In genomic region chr3:95803851-95804250, GRCm38 (mm10) we compare ENCODE assay signal across 22 mouse cellular contexts. TPM values are rescaled to one million over a fixed set of nuclear protein-coding genes. Genes with fewer than 3 reads are reported as not detected.
A peak's percentile ranks its signal among the peaks of the same experiment; 100 is the strongest.
DNase-seq lines count a peak whose midpoint lies in the region; ATAC-seq and TF ChIP-seq lines count a peak whose summit lies in the region.
"Had no signal": no experiment of that assay in that cellular context is flagged by ENCODE, and none has a peak within 500 bp of the region (broad histone marks: within the 10 kb centered on the region; RNA-seq: fewer than 3 reads in every experiment).

No protein-coding gene starts in this region.

- H3K27me3 ChIP-seq in liver, embryonic 11.5 days (replicated peaks; ENCODE audit: control insufficient read depth, insufficient read depth, low read length): no peaks in the 10 kb centered on the region
- H3K27me3 ChIP-seq in liver, postnatal 0 days (ENCODE audit: insufficient read depth, low read length): no peaks in the 10 kb centered on the region
- no peaks in the 10 kb centered on the region for H3K27me3 ChIP-seq in midbrain, embryonic 11.5 days (ENCODE audit: control insufficient read depth, insufficient read depth, low read length)
- H3K27me3 ChIP-seq in midbrain, embryonic 10.5 days (ENCODE audit: low read depth, poor library complexity, severe bottlenecking): no peaks in the 10 kb centered on the region
- H3K27me3 ChIP-seq in testis, adult 2 months (ENCODE audit: control insufficient read depth, insufficient read depth, low read length): no peaks in the 10 kb centered on the region
- H3K27me3 ChIP-seq: CH12.LX, Patski had no signal

- no peak overlapping the region for H3K9ac ChIP-seq in liver, embryonic 11.5 days (ENCODE audit: low read depth, low read length)
- no peak overlapping the region for H3K9ac ChIP-seq in liver, postnatal 0 days (replicated peaks)
- H3K9ac ChIP-seq in midbrain, embryonic 11.5 days (ENCODE audit: low read length): no peak overlapping the region

- no peak for ATAC-seq in liver, embryonic 11.5 days (replicated peaks; ENCODE audit: low FRiP score)
- no peak for ATAC-seq in liver, postnatal 0 days
- no peak for ATAC-seq in midbrain, embryonic 11.5 days (ENCODE audit: low FRiP score)
- ATAC-seq: activated CD4-positive, CD25-positive, alpha-beta regulatory T cell, adult 4 months; CD4-positive, CD25-positive, alpha-beta regulatory T cell, adult 4 months; Patski had no signal

- no peak overlapping the region for H3K4me2 ChIP-seq in liver, embryonic 11.5 days
- no peak overlapping the region for H3K4me2 ChIP-seq in liver, postnatal 0 days (ENCODE audit: low read depth, low read length)
- no peak overlapping the region for H3K4me2 ChIP-seq in midbrain, embryonic 11.5 days

- no peak overlapping the region for H3K27ac ChIP-seq in liver, embryonic 11.5 days (ENCODE audit: low read depth, low read length)
- no peak overlapping the region for H3K27ac ChIP-seq in liver, postnatal 0 days (ENCODE audit: low read depth)
- H3K27ac ChIP-seq in midbrain, embryonic 11.5 days (ENCODE audit: low read depth, low read length): no peak overlapping the region
- H3K27ac ChIP-seq in midbrain, embryonic 10.5 days (replicated peaks): no peak overlapping the region
- peak overlapping the region; percentile 65; the same call in 1 of the 2 replicates for H3K27ac ChIP-seq in testis, adult 2 months (ENCODE audit: control insufficient read depth, insufficient read depth, low read depth, low read length)

- no peak for TF ChIP-seq CTCF in liver, postnatal 0 days (IDR thresholded peaks at IDR 0.05; ENCODE audit: low read depth)
- no peak for TF ChIP-seq CTCF in testis, adult 2 months (IDR thresholded peaks at IDR 0.05; ENCODE audit: control insufficient read depth, insufficient read depth, insufficient replicate concordance, low read depth, low read length)

- TF ChIP-seq POLR2A in testis, adult 2 months (IDR thresholded peaks at IDR 0.05; ENCODE audit: control insufficient read depth, low read depth, low read length): no peak

- TF ChIP-seq EP300 in liver, postnatal 0 days (IDR thresholded peaks at IDR 0.05; ENCODE audit: low read depth): no peak

- H3K36me3 ChIP-seq in liver, embryonic 11.5 days (ENCODE audit: control insufficient read depth, insufficient read depth, low read length): peaks cover 10% of the 10 kb centered on the region
- H3K36me3 ChIP-seq in liver, postnatal 0 days (replicated peaks; ENCODE audit: insufficient read depth, low read length): peaks cover 6% of the 10 kb centered on the region
- H3K36me3 ChIP-seq in midbrain, embryonic 11.5 days (ENCODE audit: control insufficient read depth, insufficient read depth, low read length): peaks cover 5% of the 10 kb centered on the region; the same call in 1 of the 2 replicates
- H3K36me3 ChIP-seq in midbrain, embryonic 10.5 days: peaks cover 60% of the 10 kb centered on the region
- no peaks in the 10 kb centered on the region for H3K36me3 ChIP-seq in testis, adult 2 months (ENCODE audit: control insufficient read depth, insufficient read depth, low read length)

- WGBS in liver, embryonic 11.5 days: 92% methylated on average over 4 of the region's 4 CpGs
- 91% methylated on average over 4 of the region's 4 CpGs for WGBS in liver, postnatal 0 days (ENCODE audit: insufficient replicate concordance)
- 95% methylated on average over 4 of the region's 4 CpGs for WGBS in midbrain, embryonic 11.5 days
- 96% methylated on average over 4 of the region's 4 CpGs for WGBS in midbrain, embryonic 10.5 days

- H3K9me3 ChIP-seq in liver, embryonic 11.5 days (ENCODE audit: control insufficient read depth, low read length): no peaks in the 10 kb centered on the region
- H3K9me3 ChIP-seq in liver, postnatal 0 days (ENCODE audit: low read length): no peaks in the 10 kb centered on the region
- no peaks in the 10 kb centered on the region for H3K9me3 ChIP-seq in midbrain, embryonic 11.5 days (ENCODE audit: control insufficient read depth, low read length)
- H3K9me3 ChIP-seq in midbrain, embryonic 10.5 days (replicated peaks): no peaks in the 10 kb centered on the region
- H3K9me3 ChIP-seq: G1E had no signal

- H3K4me1 ChIP-seq in liver, embryonic 11.5 days (replicated peaks; ENCODE audit: control insufficient read depth, insufficient read depth, low read length): peaks cover 5% of the 10 kb centered on the region
- peaks cover 3% of the 10 kb centered on the region; the same call in 1 of the 2 replicates for H3K4me1 ChIP-seq in liver, postnatal 0 days (ENCODE audit: insufficient read depth)
- no peaks in the 10 kb centered on the region for H3K4me1 ChIP-seq in midbrain, embryonic 11.5 days (ENCODE audit: control insufficient read depth, insufficient read depth, low read length)
- H3K4me1 ChIP-seq in midbrain, embryonic 10.5 days: no peaks in the 10 kb centered on the region
- no peaks in the 10 kb centered on the region; the same call in 1 of the 2 replicates for H3K4me1 ChIP-seq in testis, adult 2 months (ENCODE audit: control insufficient read depth, insufficient read depth, low read length)

- DNase-seq in heart, adult 11 months: peak; percentile 67
- DNase-seq in heart, adult 9 months (ENCODE audit: low spot score in 2 of 2): no peak
- peak; percentile 12 for DNase-seq in liver, embryonic 11.5 days (ENCODE audit: low spot score)
- DNase-seq in liver, postnatal 0 days: no peak
- DNase-seq in midbrain, embryonic 11.5 days (ENCODE audit: low spot score, missing footprints): peak; percentile 61
- DNase-seq in midbrain, embryonic 10.5 days (ENCODE audit: low spot score): no peak
- DNase-seq in testis, postnatal 14 days (ENCODE audit: low spot score): no peak
- DNase-seq: adrenal gland, adult 2 months; adrenal gland, adult 8-10 months; adrenal gland, postnatal 10 days; adrenal gland, postnatal 14 days; adrenal gland, postnatal 25 days; adrenal gland, postnatal 36 days; B cell, adult 2 months; cerebellum, adult 11 months; cerebellum, adult 11-12 months had no signal

- H3K4me3 ChIP-seq in liver, embryonic 11.5 days (ENCODE audit: low read depth, low read length): no peak overlapping the region
- no peak overlapping the region for H3K4me3 ChIP-seq in liver, postnatal 0 days (ENCODE audit: low read depth, low read length)
- no peak overlapping the region for H3K4me3 ChIP-seq in midbrain, embryonic 11.5 days (ENCODE audit: low read depth, low read length)
- no peak overlapping the region for H3K4me3 ChIP-seq in midbrain, embryonic 10.5 days
- no peak overlapping the region for H3K4me3 ChIP-seq in testis, adult 2 months (ENCODE audit: control insufficient read depth, low read depth, low read length)

RNA-seq across cellular contexts. Expression of gene Rprd2, which starts 14.8 kb away (rescaled TPM):
- polyA plus RNA-seq in liver, embryonic 11.5 days (2014; fragmentation: Nextera tagmentation; extraction: Ambion mirVana): 18.8 and 18.9 TPM in 2 replicates
- 7.1 and 8.2 TPM in 2 replicates for polyA plus RNA-seq in liver, postnatal 0 days (2015; fragmentation: Nextera tagmentation; extraction: Ambion mirVana)
- 22.4 and 22.9 TPM in 2 replicates for polyA plus RNA-seq in midbrain, embryonic 11.5 days (2014; fragmentation: Nextera tagmentation; extraction: Ambion mirVana)
- polyA plus RNA-seq in midbrain, embryonic 10.5 days (2016; fragmentation: Nextera tagmentation; extraction: Ambion mirVana): 18.1 and 22.1 TPM in 2 replicates
- 18.4 and 18.6 TPM in 2 replicates for polyA plus RNA-seq in testis, adult 2 months (2012; rRNA removed)

RNA-seq across cellular contexts. Expression of gene Tars2, which starts 43.8 kb away (rescaled TPM):
- polyA plus RNA-seq in liver, embryonic 11.5 days (2014; fragmentation: Nextera tagmentation; extraction: Ambion mirVana): 97.9 and 102 TPM in 2 replicates
- polyA plus RNA-seq in liver, postnatal 0 days (2015; fragmentation: Nextera tagmentation; extraction: Ambion mirVana): 16.4 and 21.0 TPM in 2 replicates
- 47.9 and 49.6 TPM in 2 replicates for polyA plus RNA-seq in midbrain, embryonic 11.5 days (2014; fragmentation: Nextera tagmentation; extraction: Ambion mirVana)
- 54.1 and 64.4 TPM in 2 replicates for polyA plus RNA-seq in midbrain, embryonic 10.5 days (2016; fragmentation: Nextera tagmentation; extraction: Ambion mirVana)
- 24.7 and 25.7 TPM in 2 replicates for polyA plus RNA-seq in testis, adult 2 months (2012; rRNA removed)

RNA-seq across cellular contexts. Expression of gene Prpf3, which starts 51.8 kb away (rescaled TPM):
- polyA plus RNA-seq in liver, embryonic 11.5 days (2014; fragmentation: Nextera tagmentation; extraction: Ambion mirVana): 68.0 and 68.4 TPM in 2 replicates
- polyA plus RNA-seq in liver, postnatal 0 days (2015; fragmentation: Nextera tagmentation; extraction: Ambion mirVana): 11.2 and 12.0 TPM in 2 replicates
- polyA plus RNA-seq in midbrain, embryonic 11.5 days (2014; fragmentation: Nextera tagmentation; extraction: Ambion mirVana): 65.3 and 69.6 TPM in 2 replicates
- polyA plus RNA-seq in midbrain, embryonic 10.5 days (2016; fragmentation: Nextera tagmentation; extraction: Ambion mirVana): 65.8 and 66.5 TPM in 2 replicates
- 14.9 and 15.5 TPM in 2 replicates for polyA plus RNA-seq in testis, adult 2 months (2012; rRNA removed)

Comparison
In these comparisons a context has a peak if more than half of its experiments do, and no peak if none do; other contexts are left out.
1. DNase-seq: peak in heart, adult 11 months (single experiment), liver, embryonic 11.5 days (single experiment) and midbrain, embryonic 11.5 days (single experiment); none in heart, adult 9 months (0 of 2), liver, postnatal 0 days (single experiment), midbrain, embryonic 10.5 days (single experiment) and testis, postnatal 14 days (single experiment).